Mouse (Mus musculus) G1E (cell line): ENCODE results near the gene Cfap45. TPM values are rescaled to one million over a fixed set of nuclear protein-coding genes. Genes with fewer than 3 reads are reported as not detected.

Experiments used
- ATAC-seq: 2 replicates; pipeline ENCODE4 v1.8.0; 2016; ENCODE audit warnings: mild to moderate bottlenecking; ENCODE audit not compliant: insufficient number of reproducible peaks, poor library complexity, low FRiP score, severe bottlenecking; ENCODE audit errors: extremely low read depth
- DNase-seq: peaks from one replicate; pipeline ENCODE4 v3.0.0; 2012; ENCODE audit warnings: low spot score
- H3K27me3 ChIP-seq: 2 replicates; pipeline ENCODE4 v1.6.1; 2012; ENCODE audit warnings: mild to moderate bottlenecking, low read length, inconsistent platforms; ENCODE audit not compliant: insufficient read depth
- H3K36me3 ChIP-seq: replicated peaks from 2 replicates; pipeline ENCODE3; 2012; ENCODE audit warnings: mild to moderate bottlenecking, inconsistent platforms
- H3K4me1 ChIP-seq: 2 replicates; pipeline ENCODE4 v1.6.1; 2012; ENCODE audit warnings: low read depth, low read length, inconsistent platforms, mixed read lengths; ENCODE audit not compliant: insufficient read depth
- H3K4me3 ChIP-seq: 2 replicates; pipeline ENCODE4 v1.5.1; 2012; ENCODE audit warnings: low read depth, mild to moderate bottlenecking, inconsistent platforms, low read length, moderate library complexity, mixed read lengths
- H3K9me3 ChIP-seq: replicated peaks from 2 replicates; pipeline ENCODE4 v1.6.1; 2012; ENCODE audit warnings: inconsistent platforms
- CTCF ChIP-seq: IDR thresholded peaks from 2 replicates; pipeline ENCODE4 v1.5.1; 2012; ENCODE audit warnings: low read depth, low read length, inconsistent platforms, mixed read lengths
- GATA1 ChIP-seq: IDR thresholded peaks from 2 replicates; pipeline ENCODE4 v1.6.1; 2012; ENCODE audit warnings: borderline replicate concordance, low read length, inconsistent platforms, mixed read lengths
- GATA2 ChIP-seq: IDR thresholded peaks from 2 replicates; pipeline ENCODE4 v1.6.1; 2012; ENCODE audit warnings: low read depth, low read length, inconsistent platforms, borderline replicate concordance
- POLR2AphosphoS5 ChIP-seq: IDR thresholded peaks from 2 replicates; pipeline ENCODE4 v1.6.1; 2012; ENCODE audit warnings: low read depth, low read length, inconsistent platforms; ENCODE audit not compliant: insufficient replicate concordance
- TAL1 ChIP-seq: conservative IDR thresholded peaks from 2 replicates; pipeline ENCODE4 v1.6.1; 2012; ENCODE audit warnings: low read depth, low read length, inconsistent platforms, mixed read lengths
- polyA plus RNA-seq: library from polyadenylated mRNA; stranded (reverse); fragments of >175 nt; gene quantifications from 2 replicates; pipeline ENCODE4 v1.2.3, GENCODE M21; 2012
- total RNA-seq, 2 experiments: library from RNA; stranded (forward) in 1 of 2; stranded (reverse) in 1 of 2; fragments of 200-1000 nt in 1 of 2; fragments of >200 nt in 1 of 2; fragmentation: Nextera tagmentation in 1 of 2; gene quantifications; 2 replicates each; pipeline ENCODE4 v1.2.3; 2014 to 2017

Cfap45 gene
- total and polyA plus RNA-seq, 3 experiments: 0.33 to 4.6 TPM; not detected in 1

DNA sequence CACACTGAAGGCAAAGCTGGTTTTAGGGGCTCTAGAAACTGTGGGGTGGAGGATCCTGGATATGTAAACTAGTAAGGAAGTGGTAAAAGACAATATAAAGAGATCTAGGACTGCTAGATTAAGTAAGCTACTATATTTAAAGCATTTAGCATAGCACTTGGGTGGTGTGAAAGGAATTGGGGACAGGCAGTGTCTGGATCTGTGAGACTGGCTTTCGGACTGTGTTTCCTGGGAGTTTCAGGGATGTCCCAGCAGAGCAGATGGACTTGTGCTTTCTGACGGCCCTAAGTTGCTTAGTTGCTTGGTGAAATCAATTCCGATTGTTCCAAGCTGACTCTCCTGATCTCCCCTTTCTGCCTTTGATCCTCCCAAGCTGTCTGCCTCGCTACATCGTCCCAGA lies 34.0 kb upstream of the Cfap45 start:
- ATAC-seq: no peak
- H3K9me3 ChIP-seq: no peaks in the 10 kb centered on the region
- peaks cover 41% of the 10 kb centered on the region for H3K27me3 ChIP-seq
- H3K4me3 ChIP-seq: no peak overlapping the region
- DNase-seq: no peak
- no peaks in the 10 kb centered on the region for H3K36me3 ChIP-seq
- peaks cover 7% of the 10 kb centered on the region; the same call in 1 of the 2 replicates for H3K4me1 ChIP-seq
- no peak for TF ChIP-seq TAL1
- no peak for TF ChIP-seq POLR2AphosphoS5
- no peak for TF ChIP-seq GATA2
- TF ChIP-seq GATA1: no peak
- no peak for TF ChIP-seq CTCF

DNA sequence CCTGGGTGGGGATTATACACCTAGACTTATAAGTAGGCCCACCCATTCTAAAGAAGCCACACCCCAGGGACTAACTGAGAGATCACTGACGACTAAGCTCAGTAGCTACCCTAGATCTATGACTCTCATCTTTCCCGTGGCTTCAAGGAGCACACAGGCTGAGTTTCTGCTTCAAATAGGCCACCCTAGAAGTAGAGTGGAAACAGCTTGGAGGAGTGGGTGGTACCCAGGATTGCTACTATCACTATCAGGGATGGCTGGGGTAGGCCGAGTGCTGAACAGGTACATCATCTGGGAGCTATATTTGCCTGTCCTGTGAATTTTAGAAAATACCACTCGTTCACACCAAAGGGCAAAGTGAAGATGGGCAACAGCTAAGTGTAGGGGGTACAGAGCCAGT lies 32.7 kb upstream of the Cfap45 start:
- H3K36me3 ChIP-seq: no peaks in the 10 kb centered on the region
- no peak for DNase-seq
- H3K4me3 ChIP-seq: no peak overlapping the region
- ATAC-seq: no peak
- H3K27me3 ChIP-seq: peaks cover 43% of the 10 kb centered on the region
- TF ChIP-seq CTCF: no peak
- no peak for TF ChIP-seq TAL1
- no peak for TF ChIP-seq GATA1
- TF ChIP-seq GATA2: no peak
- H3K4me1 ChIP-seq: peaks cover 7% of the 10 kb centered on the region; the same call in 1 of the 2 replicates
- no peaks in the 10 kb centered on the region for H3K9me3 ChIP-seq

DNA sequence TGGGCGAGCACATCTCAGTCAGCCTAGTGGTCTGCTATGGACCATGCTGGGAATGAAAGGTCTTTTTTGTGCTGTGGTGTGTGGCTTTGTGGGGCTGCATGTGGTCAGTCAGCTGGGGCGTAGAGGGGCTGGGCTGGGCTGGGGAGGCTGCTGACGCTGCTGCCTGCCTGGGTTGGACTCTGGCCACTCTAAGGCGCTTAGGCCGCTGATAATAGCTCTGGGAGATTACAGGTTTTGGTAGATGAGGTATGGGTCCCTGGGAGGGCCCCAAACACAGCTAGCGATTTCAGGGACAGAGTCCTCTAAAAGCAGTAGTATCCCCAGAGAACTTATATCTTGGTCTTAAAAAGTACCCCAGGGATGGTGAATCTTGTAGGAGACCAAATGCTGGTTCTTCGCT lies 31.8 kb upstream of the Cfap45 start:
- H3K4me1 ChIP-seq: peaks cover 7% of the 10 kb centered on the region; the same call in 1 of the 2 replicates
- no peaks in the 10 kb centered on the region for H3K9me3 ChIP-seq
- TF ChIP-seq POLR2AphosphoS5 (no peak), GATA1 (no peak), CTCF (no peak), GATA2 (no peak), TAL1 (no peak)
- H3K4me3 ChIP-seq: no peak overlapping the region
- H3K27me3 ChIP-seq: peaks cover 47% of the 10 kb centered on the region
- ATAC-seq (no peak), DNase-seq (no peak)
- no peaks in the 10 kb centered on the region for H3K36me3 ChIP-seq

DNA sequence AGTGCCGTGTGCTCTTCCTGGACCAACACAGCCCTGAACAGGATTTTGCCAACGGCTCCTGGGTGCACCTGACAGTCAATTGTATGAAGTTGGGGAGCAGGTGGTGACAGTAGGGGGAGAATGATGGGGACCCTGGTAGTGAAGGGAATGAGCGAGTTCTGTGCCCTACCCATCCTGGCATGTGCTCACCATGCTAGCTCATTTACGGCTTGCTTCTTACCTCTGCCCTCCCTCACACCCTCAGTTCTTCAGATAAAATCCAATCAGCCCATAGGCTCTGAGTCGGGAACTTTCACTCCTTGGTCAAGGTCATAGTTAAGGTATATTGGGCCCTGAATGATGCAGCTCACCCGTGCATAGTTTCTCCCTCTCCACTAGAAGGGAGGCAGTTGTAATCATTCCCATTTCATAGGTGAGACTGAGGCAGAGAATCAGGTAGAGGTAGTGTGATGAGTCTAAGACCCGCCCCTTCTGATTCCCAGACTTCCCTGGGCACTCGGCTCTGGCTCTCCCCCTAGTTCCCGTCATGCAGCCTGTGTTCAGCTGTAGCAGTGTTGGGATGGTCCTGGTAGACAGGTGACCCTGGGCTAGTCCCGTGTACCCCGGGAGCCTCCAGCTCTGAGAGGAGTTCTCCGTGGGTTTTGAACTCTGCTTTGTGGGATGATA lies 30.9 kb upstream of the Cfap45 start:
- no peaks in the 10 kb centered on the region for H3K36me3 ChIP-seq
- no peak overlapping the region for H3K4me3 ChIP-seq
- no peaks in the 10 kb centered on the region for H3K9me3 ChIP-seq
- ATAC-seq (no peak), DNase-seq (no peak)
- TF ChIP-seq TAL1: no peak
- TF ChIP-seq GATA1: no peak
- no peak for TF ChIP-seq GATA2
- TF ChIP-seq CTCF: no peak
- TF ChIP-seq POLR2AphosphoS5: no peak
- H3K4me1 ChIP-seq: peaks cover 7% of the 10 kb centered on the region; the same call in 1 of the 2 replicates
- peaks cover 49% of the 10 kb centered on the region for H3K27me3 ChIP-seq

DNA sequence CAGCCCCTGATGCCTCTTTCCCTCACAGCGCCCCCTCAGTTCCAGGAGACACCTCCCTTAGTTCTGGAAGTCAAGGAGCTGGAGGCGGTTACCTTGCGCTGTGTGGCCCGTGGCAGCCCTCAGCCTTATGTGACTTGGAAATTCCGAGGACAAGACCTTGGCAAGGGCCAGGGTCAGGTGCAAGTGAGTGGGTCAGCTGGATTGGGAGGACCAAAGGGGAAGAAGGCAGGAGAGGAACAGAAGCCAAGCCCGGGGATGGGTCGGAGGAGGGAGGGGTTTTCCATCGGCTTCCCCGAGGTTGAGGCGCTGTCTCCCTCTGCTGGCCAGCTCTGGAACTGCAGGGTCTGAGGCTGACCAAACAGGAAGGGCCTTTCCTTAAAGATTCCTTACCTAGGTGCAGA lies 30.3 kb upstream of the Cfap45 start:
- H3K4me1 ChIP-seq: peaks cover 7% of the 10 kb centered on the region; the same call in 1 of the 2 replicates
- DNase-seq (peak; percentile 70), ATAC-seq (0 out of 2 replicates have a peak, but pooled peaks have one; percentile 51)
- no peaks in the 10 kb centered on the region for H3K36me3 ChIP-seq
- H3K9me3 ChIP-seq: no peaks in the 10 kb centered on the region
- H3K27me3 ChIP-seq: peaks cover 52% of the 10 kb centered on the region
- no peak overlapping the region; the same call in 1 of the 2 replicates for H3K4me3 ChIP-seq
- TF ChIP-seq CTCF (peak; percentile 96), POLR2AphosphoS5 (no peak)

DNA sequence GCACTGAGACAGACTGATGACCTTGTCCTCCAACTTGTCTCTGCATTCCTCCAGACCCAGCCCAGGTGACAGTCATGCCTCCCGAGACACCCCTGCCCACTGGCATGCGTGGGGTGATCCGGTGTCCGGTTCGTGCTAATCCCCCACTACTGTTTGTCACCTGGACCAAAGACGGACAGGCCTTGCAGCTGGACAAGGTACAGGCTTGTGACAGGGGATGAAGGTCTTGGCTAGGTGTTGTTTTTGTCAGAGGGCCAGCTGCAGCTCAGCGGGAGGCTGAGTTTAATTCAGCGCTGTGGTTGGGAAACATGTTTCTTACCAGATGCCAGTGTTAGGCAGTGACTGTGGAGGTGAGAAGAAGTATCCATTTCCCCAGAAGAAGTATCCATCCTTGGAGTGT lies 28.6 kb upstream of the Cfap45 start:
- no peak for ATAC-seq
- Histone ChIP-seq H3K36me3 (no peaks in the 10 kb centered on the region), H3K27me3 (peaks cover 67% of the 10 kb centered on the region), H3K4me3 (no peak overlapping the region), H3K9me3 (no peaks in the 10 kb centered on the region), H3K4me1 (peaks cover 7% of the 10 kb centered on the region; the same call in 1 of the 2 replicates)
- DNase-seq: no peak
- no peak for TF ChIP-seq GATA1
- no peak for TF ChIP-seq CTCF
- no peak for TF ChIP-seq GATA2
- no peak for TF ChIP-seq TAL1
- TF ChIP-seq POLR2AphosphoS5: no peak

DNA sequence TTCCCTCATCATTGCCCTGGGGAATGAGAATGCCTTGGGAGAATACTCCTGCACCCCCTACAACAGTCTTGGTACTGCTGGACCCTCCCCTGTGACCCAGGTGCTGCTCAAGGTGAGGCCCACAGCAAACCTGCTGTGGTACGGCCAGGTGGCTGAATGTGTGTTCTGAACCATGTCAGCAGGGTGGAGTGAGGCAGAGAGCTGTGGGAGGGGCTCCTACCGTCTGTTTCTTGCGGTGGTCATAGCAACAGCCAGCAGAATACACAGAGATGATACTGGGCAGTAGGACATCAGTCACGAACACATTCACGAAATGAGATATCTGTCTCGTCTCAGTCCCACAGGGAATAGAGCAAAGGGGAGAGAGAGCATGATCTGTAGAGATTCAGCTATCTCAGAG lies 27.1 kb upstream of the Cfap45 start:
- H3K36me3 ChIP-seq: no peaks in the 10 kb centered on the region
- H3K27me3 ChIP-seq: peaks cover 74% of the 10 kb centered on the region
- TF ChIP-seq CTCF: no peak
- peaks cover 7% of the 10 kb centered on the region; the same call in 1 of the 2 replicates for H3K4me1 ChIP-seq
- DNase-seq: no peak
- H3K9me3 ChIP-seq: no peaks in the 10 kb centered on the region
- ATAC-seq: no peak
- no peak overlapping the region for H3K4me3 ChIP-seq
